Mouse (Mus musculus) heart, postnatal 14 days (tissue): ENCODE measurements at regions not wholly inside any gene's neighbourhood (a gene's known extent, or its start where the extent isn't known, plus 50 kb on each side); places are given as distances from the start of the nearest gene placed in this dataset.

Source experiments
- DNase-seq, 2 experiments: peaks; one replicate each; pipeline ENCODE4 v3.0.0; 2021 to 2022
- intact Hi-C: fragments of 180-260 bp; cut with DNase I; formaldehyde crosslinking; loops from one replicate; pipeline ENCODE4 v1.15.1; 2025

DNA sequence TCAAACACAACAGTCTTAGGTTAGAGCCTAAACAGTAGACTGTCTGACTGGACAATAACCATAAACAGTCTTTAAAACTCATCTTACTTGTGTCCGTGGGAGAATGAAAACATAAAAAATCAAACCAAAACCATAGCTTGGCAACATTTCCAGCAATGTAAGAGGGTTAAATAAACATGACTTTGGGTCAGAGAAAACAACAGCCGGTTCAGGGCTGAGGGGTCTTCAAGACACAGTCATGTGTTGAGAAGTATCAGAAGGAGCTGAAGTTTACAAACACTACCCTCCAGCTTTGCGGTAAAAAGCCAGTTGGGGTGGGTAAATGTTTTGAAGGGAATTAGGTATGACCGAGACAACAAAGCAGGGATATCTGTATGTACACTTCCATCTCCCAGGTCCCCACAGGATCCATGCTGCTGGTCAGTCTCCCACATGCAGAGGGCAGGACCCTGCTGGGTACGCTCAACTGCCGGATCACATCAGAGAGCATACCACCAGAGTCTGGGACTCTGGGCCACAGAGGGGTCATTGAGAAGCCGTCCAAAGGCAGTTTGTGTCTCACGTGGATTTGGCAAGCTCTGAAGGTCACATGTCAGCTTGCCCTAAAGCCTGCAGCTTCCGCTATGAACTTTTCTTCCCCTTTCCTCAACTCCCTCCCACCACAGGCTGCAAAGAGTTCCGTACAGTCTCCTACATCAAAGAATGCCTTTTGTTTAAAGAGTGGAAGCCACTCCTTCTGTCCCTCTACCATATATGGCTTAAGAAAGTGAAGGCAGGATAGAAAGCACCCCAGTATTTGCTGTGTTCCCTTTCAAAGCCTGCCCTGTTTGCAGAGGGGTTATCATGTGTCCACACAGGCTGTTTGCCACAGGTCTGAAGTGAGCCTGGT, 103.9 kb upstream of the Thbs1 start:
- DNase-seq, result peak in 1 of 2 experiments; percentile 25
- intact Hi-C loops, result no loop called here

DNA sequence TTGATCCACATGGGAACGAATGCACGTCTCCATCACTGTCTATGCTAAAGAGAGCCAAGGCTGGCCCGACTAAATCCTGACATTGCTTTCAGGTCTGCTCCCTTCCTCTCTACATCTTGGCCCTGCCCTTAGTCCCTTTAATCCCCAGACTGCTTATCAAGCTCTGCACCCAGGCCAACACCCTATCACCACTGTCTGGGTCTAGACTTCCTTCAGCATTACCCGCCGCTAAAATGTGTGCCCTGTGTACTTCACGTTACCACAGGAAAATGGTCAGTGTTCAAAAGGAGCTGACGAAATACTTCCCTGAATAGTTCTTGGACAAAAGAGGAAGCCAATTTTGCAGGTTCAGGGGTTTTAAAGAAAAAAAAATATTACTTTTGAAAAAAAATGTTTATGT, 100.0 kb upstream of the Thbs1 start:
- no peak for DNase-seq
- intact Hi-C loops, result no loop called here

DNA sequence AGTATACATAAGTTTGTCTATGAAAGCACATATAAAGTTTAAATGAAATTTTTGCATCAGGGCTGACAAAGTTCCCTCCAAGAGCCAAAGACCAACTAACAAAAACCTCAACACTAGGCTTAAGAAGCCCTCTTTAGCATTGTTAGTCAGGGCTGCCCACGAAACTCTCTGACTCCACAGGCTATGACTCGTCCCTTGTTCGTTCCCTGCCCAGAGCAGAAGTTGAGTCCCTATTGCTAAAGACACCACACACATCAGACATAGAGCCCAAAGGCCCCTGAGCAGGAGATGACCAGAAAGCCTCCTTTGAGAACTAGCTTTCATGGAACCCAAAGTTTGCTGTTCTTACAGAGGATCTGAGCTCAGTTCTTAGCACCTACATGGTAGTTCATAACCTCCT, 99.5 kb upstream of the Thbs1 start:
- intact Hi-C loops, result no loop called here
- no peak for DNase-seq

DNA sequence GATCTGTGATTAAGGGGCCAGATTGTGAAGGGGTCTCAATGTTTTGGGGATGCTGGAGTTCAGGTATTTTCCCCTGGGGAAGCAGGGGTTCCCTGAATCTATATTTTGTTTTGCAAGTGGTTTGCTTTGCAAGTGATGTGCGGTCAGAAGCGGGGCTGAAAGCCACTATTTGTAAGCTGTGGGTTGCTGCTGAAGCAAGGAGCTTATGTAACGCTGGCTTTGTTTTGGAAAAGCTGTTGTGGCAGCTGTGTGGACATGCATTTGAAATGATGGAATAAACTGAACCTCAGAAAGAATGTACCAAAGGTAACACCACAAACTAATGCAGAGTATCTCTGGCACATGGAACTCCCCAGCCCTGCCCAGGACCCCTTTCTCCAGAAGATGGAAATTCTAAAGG, 98.5 kb upstream of the Thbs1 start:
- DNase-seq, result no peak
- intact Hi-C loops, result no loop called here

DNA sequence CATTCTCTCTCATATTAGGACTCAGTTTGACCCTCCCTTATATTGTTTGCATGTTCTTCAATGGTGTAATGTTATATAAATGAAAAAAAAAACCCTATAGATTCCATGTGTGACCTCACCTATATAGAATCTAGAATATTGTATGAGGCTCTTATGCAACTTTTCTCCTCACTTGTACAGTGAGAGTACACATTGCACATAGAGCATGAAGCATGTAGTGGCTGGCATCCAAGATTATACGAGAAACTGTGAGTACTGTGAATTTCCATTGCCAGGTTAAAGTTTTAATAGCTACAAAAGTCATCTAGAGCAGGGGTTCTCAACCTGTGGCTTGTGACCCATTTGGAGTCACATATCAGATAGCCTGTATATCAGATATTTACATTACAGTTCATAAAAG, 96.5 kb upstream of the Thbs1 start:
- intact Hi-C loops, result no loop called here
- DNase-seq, result no peak

- DNase-seq, result no peak
- intact Hi-C loops, result no loop called here
Measured at GRCm38 (mm10) chr2:118025829-118026735, 85.6 kb upstream of the Thbs1 start.

DNA sequence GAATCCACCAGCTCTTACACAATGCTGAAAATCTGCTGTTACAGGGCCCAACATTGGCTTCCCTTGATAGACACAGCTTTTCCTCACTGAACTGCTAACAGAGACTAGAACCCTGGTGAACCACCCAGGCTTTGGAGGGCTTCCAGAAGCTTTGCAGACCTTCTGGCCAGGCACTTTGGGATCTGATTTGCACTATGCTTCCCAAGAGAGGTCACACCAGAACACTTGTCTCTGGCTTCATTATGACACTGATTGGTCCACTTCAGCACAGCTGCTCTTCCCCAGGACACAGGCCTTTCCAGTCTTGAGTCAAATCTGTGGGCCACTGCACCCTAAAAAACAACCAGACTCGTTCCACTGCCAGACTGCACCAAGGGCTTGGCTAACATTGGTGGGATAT, 82.8 kb upstream of the Thbs1 start:
- peak; percentile 37 to 48 for DNase-seq
- intact Hi-C loops, result no loop called here

GRCm38 (mm10) chr2:118029470-118030108, 82.1 kb upstream of the Thbs1 start:
- DNase-seq, result no peak
- intact Hi-C loops, result no loop called here

GRCm38 (mm10) chr2:118031662-118032061, 80.0 kb upstream of the Thbs1 start:
- no peak for DNase-seq
- intact Hi-C loops, result no loop called here

DNA sequence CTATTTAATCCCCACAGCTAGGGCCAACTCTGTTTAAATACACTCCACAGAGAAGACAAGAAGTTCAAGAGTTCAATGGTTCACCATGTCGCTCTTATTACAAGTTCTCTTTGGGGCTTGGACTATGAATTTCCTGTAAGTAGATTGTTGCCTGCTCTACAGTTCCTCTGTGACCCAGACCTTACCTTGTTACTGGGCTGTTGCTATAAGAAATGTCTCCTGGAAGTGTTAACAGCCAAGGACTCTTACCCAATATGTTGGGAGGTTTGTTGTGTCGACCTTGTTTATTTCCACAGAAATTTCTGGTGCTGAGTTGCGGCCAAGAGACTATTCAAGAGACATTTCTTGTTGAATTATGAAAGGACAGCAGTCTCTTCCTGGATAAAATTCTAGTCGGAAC, 78.3 kb upstream of the Thbs1 start:
- intact Hi-C loops, result no loop called here
- no peak for DNase-seq

DNA sequence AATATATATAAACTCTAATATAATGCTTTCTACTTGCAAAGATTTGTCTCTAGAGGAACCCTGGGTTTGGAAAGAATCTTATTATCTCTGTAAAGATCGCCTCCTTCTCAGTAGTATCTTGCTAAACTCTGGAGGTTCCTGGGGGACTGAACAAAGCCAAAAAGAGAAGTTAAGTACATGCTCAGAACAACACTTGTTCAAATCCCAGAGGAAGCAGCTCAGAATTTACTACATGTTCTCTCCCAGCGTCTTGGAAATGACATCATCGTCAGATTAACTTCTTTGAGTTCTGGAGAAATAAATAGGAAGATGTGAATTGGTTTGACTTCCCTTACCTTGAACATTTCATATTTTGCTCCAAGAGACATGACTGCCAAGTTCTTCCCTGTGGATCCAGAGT, 77.7 kb upstream of the Thbs1 start:
- DNase-seq, result no peak
- intact Hi-C loops, result no loop called here

DNA sequence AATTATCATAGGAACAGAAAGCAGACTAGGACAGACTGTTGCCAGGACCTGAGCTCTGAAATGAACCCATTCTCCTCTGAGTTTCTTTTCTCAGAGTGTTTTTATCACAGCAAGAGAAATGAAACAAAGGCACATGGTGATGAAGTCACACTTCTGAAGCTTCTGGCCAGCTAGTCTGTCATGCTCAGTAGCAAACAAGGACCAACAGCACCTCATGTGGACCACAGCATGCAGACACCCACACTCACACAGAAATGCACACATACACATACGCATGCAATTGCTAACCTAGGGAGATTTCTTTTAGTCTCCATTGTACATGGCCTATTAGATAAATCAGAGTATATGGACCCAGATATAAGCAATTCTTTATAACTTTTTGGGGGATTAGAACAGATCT, 76.3 kb upstream of the Thbs1 start:
- intact Hi-C loops, result loop anchor here (5.0 kb wide), 1 partner anchor 77 kb away; the partner anchor contains the start of gene Thbs1
- DNase-seq, result no peak

GRCm38 (mm10) chr2:118038859-118039818, 72.5 kb upstream of the Thbs1 start:
- peak; percentile 66 to 68 for DNase-seq
- intact Hi-C loops, result loop anchor here (5.0 kb wide), 1 partner anchor 73 kb away; the partner anchor contains the start of gene Thbs1

GRCm38 (mm10) chr2:118039819-118040206, 71.9 kb upstream of the Thbs1 start:
- peak; percentile 18 to 29 for DNase-seq
- intact Hi-C loops, result loop anchor here (5.0 kb wide), 1 partner anchor 72 kb away; the partner anchor contains the start of gene Thbs1

DNA sequence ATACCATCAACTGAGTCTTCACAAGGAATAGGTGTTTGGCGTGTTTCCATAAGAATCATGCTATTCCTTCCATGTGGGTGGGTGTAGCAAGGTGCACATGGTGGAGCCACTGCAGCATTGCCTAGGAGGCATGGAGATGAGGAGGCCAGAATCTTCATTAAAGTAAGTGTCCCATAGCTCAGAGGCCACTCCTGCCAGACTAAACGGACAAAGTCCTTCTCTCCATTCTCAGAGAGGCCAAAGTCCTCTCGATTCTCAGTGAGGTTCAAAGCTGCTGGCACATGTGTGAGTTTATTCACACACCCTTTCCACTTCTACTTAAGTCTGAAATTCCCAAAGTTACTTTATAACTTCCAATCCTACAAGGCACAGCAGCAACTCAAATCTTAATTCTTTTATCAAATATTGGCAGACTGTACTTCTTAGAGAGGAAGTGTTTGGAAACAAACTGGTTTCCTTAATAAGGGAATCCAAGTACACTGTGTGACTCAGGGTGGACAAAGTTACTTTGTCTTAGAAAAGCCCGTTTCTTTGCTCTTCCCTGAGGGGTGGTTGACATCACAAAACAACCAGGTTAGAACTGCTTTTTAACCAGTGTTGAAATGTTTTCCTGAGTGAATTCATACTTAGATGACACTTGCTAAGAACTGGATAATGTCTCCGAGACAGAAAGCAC, 69.2 kb upstream of the Thbs1 start:
- no peak for DNase-seq
- intact Hi-C loops, result no loop called here

GRCm38 (mm10) chr2:118044666-118045065, 67.0 kb upstream of the Thbs1 start:
- intact Hi-C loops, result no loop called here
- DNase-seq, result no peak

DNA sequence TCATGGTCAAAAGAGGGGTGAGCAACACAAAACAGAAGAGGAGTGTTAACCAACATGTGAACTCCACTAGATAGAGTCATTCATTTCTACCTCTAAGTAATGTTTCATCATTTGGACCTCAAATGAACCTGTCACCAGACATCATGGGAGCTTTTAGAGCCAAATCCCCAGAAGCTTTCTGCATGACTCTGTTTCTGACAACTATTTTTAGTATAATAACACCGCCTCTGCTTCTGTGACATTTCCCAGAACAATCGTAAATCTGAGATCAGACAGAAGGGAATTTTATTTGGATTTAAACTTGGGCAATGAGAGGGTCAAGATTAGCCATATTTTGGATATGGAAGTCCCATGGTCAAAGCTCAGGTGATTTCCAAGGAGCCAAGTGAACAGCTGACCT, 61.4 kb upstream of the Thbs1 start:
- no peak for DNase-seq
- intact Hi-C loops, result no loop called here

DNA sequence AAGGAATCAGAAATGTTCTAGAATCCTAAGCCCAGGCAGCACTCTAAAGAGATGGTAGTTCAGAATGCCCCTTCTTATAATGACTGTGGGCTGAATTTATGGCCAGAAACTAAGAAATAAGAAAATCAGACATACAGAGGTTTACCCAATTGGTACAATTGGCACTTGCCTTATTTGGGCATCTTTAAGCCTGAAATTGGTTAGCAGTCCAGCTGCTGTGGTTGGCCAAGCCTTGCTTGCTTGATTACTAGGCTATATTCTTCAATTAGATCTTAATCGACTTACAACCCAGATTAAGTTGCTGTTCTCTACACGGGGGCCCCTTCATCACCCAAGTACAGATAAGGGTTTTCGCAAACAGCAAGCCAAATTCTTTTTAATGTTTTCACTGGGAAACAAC, 60.1 kb upstream of the Thbs1 start:
- DNase-seq, result no peak
- intact Hi-C loops, result no loop called here

- DNase-seq, result no peak
- intact Hi-C loops, result no loop called here
Measured at GRCm38 (mm10) chr2:118053512-118053911, 58.2 kb upstream of the Thbs1 start.
